ENCODE assay signal across 11 mouse cellular contexts in the genomic region with DNA sequence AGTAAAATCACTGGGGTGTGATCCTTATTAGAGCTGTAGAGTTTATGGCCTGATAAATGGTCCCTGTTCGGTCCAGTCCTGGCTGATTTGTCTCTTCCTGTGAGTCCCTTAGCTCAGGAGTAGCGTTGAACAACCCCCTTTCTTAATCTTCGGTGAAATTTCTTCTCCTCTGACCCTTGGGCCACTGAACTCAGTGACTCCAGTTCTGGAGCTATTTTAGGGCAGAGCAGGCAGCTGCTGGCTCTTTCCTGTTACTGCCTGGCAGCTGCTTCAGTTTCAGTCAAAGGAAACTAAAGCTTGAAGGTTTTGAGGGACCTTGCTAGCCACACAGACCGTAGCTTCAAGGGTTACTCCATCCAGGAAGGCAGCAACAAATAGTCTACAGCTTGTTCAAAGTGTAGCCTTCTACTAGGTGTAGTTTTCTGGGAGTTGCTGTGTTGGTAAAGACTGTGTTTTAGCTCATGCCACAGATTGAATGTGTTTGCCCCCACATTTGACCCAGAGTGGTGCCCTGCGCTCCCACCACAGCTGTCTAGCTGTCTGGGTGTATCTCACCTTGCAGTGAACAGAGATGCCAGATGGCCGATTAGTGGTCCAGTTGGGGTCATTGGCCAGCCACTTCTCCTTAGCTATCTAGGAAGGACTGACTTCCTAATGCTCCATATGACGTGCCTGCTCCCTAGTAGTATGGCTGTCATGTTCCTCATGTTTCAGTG. TPM values are rescaled to one million over a fixed set of nuclear protein-coding genes. Genes with fewer than 3 reads are reported as not detected.
DNase-seq lines count a peak whose midpoint lies in the region; ATAC-seq lines count a peak whose summit lies in the region.
"Had no signal": no experiment of that assay in that cellular context is flagged by ENCODE, and none has a peak within 500 bp of the region (broad histone marks: within the 10 kb centered on the region; RNA-seq: fewer than 3 reads in every experiment).

No protein-coding gene starts in this region.

- H3K4me2 ChIP-seq in neural tube, embryonic 14.5 days (ENCODE audit: low read depth, low read length), result no peak overlapping the region
- H3K4me2 ChIP-seq: limb, embryonic 15.5 days had no signal

- H3K4me3 ChIP-seq in neural tube, embryonic 14.5 days (ENCODE audit: low read depth, low read length), result no peak overlapping the region
- H3K4me3 ChIP-seq: limb, embryonic 15.5 days had no signal

- no peaks in the 10 kb centered on the region for H3K27me3 ChIP-seq in neural tube, embryonic 14.5 days (ENCODE audit: control insufficient read depth, insufficient read depth, low read length)
- H3K27me3 ChIP-seq: limb, embryonic 15.5 days had no signal

- H3K36me3 ChIP-seq in neural tube, embryonic 14.5 days (ENCODE audit: control insufficient read depth, insufficient read depth, low read length), result no peaks in the 10 kb centered on the region
- H3K36me3 ChIP-seq: limb, embryonic 15.5 days had no signal

- peaks cover 10% of the 10 kb centered on the region; the same call in 1 of the 2 replicates for H3K4me1 ChIP-seq in neural tube, embryonic 14.5 days (ENCODE audit: control insufficient read depth, insufficient read depth, low read length)

- peak; percentile 42; the same call in 1 of the 2 replicates for ATAC-seq in neural tube, embryonic 14.5 days (ENCODE audit: low read depth)
- ATAC-seq in monocyte, adult 5-6 weeks (replicated peaks; ENCODE audit: insufficient number of reproducible peaks, low FRiP score, low TSS enrichment, poor library complexity, severe bottlenecking), result no peak
- ATAC-seq: inflammation-experienced regulatory T-cells, adult 6 months had no signal

- peak; percentile 53 for DNase-seq in gastrocnemius, adult 18-20 months (ENCODE audit: low spot score)
- DNase-seq in gastrocnemius, postnatal 36 days, result no peak
- no peak for DNase-seq in neural tube, embryonic 10.5 days (ENCODE audit: extremely low spot score, low spot score)
- DNase-seq in kidney, adult 9 months, result peak; percentile 75
- DNase-seq in skeletal muscle tissue, adult 2 months (ENCODE audit: low read depth, low spot score), result peak; percentile 52
- no peak for DNase-seq in lung, postnatal 36 days
- DNase-seq: right cerebral cortex, adult 18-20 months had no signal

- no peak overlapping the region for H3K27ac ChIP-seq in neural tube, embryonic 14.5 days (ENCODE audit: low read depth, low read length)
- H3K27ac ChIP-seq: limb, embryonic 15.5 days had no signal

- intact Hi-C loops in gastrocnemius, postnatal 36 days (cut with DNase I), result no loop called here

- no peak overlapping the region for H3K9ac ChIP-seq in neural tube, embryonic 14.5 days (replicated peaks; ENCODE audit: low read depth, low read length)
- H3K9ac ChIP-seq: limb, embryonic 15.5 days had no signal

- no peaks in the 10 kb centered on the region for H3K9me3 ChIP-seq in neural tube, embryonic 14.5 days (ENCODE audit: control insufficient read depth, low read length)
- H3K9me3 ChIP-seq: limb, embryonic 15.5 days had no signal

- 52% methylated on average over 7 of the region's 7 CpGs for WGBS in neural tube, embryonic 14.5 days

RNA-seq across cellular contexts. Expression of a gene that starts 19.3 kb away (rescaled TPM):
- 10 to 100 TPM; 17.7 to 19.4 TPM for total RNA-seq in gastrocnemius, adult 18-20 months (2021)
- total RNA-seq in gastrocnemius, postnatal 36 days (2021), result 10 to 100 TPM; 21.3 to 25.4 TPM
- 11.6 and 13.8 TPM in 2 replicates for polyA plus RNA-seq in neural tube, embryonic 14.5 days (2014; fragmentation: Nextera tagmentation; extraction: Ambion mirVana)
- total RNA-seq in monocyte, adult 5-6 weeks (2017), result 16.5 to 22.5 TPM (median 18.4 TPM) in 3 replicates

Comparison
In these comparisons a context has a peak if more than half of its experiments do, and no peak if none do; other contexts are left out.
1. DNase-seq: peak in gastrocnemius, adult 18-20 months (single experiment), kidney, adult 9 months (single experiment) and skeletal muscle tissue, adult 2 months (single experiment); none in gastrocnemius, postnatal 36 days (0 of 2), neural tube, embryonic 10.5 days (single experiment) and lung, postnatal 36 days (single experiment).